8 mouse cellular contexts compared by ENCODE assay signal in the genomic region with DNA sequence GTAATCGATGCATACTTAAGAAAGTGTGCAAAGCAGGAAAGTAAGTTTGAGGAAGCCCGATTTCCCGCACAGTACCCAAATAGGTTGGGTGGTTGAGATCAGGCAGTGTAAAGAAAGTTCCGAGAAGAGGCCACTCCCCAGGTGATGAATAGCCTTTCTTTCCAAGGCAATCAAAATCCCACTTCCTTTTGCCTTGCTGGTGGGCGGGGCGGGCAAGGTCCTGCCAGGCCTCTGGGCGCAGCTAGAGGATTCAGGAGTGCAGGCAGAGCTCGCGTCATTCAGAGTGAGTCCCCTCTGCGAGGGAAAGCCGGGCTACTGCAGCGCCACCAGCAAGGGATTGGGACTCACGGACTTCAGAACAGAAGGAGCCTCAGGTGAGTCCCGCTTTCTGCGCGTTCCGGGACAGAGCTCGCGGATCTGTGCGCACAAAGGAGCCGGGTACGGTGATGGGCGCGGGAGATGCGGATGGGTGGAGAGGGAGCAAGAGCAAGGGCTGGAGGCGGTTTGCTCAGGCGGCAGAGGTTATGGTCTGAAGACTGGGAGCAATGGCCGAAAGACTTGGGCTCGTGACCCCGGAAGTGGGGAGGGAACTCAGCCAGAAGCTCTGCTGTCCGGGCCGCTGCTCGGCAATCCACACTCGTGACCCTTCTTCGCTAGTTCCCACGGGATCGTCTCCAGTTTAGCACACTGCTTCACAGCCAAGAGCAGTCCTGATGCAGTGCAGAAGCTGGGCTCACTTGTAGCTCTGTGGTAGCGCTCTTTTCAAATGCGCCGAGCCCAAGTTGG. TPM values are rescaled to one million over a fixed set of nuclear protein-coding genes. Genes with fewer than 3 reads are reported as not detected.
DNase-seq lines count a peak whose midpoint lies in the region; ATAC-seq lines count a peak whose summit lies in the region.

No protein-coding gene starts in this region.

- ATAC-seq in megakaryocyte progenitor cell, adult 5-6 weeks (replicated peaks; ENCODE audit: poor library complexity), result peak; percentile 78

- peak; percentile 76 to 94 for DNase-seq in adrenal gland, adult (ENCODE audit: inconsistent age in 2 of 2, low spot score in 1 of 2)
- peak; percentile 88 for DNase-seq in embryo, embryonic 10.5 days (ENCODE audit: low spot score)
- peak; percentile 81 for DNase-seq in gastrocnemius, postnatal 14 days
- peak; percentile 71 for DNase-seq in induced T-regulatory cell, adult 2 months (ENCODE audit: low read depth)
- DNase-seq in left cerebral cortex, postnatal 14 days (ENCODE audit: low spot score in 2 of 2), result peak; percentile 30 to 45
- DNase-seq in right cerebral cortex, postnatal 14 days, result peak; percentile 29
- peak; percentile 57 for DNase-seq in urinary bladder, postnatal 25 days (ENCODE audit: low spot score)

- intact Hi-C loops in gastrocnemius, postnatal 14 days (cut with DNase I; ENCODE audit: low total_unique reads), result no loop called here
- intact Hi-C loops in left cerebral cortex, postnatal 14 days (cut with DNase I), result no loop called here

RNA-seq across cellular contexts. Expression of a gene that starts 0.6 kb away (rescaled TPM):
- total RNA-seq in gastrocnemius, postnatal 14 days (2021), result 1 to 10 TPM in 1 of 2 experiments, under 1 TPM in 1; 0.98 to 1.4 TPM
- total RNA-seq in left cerebral cortex, postnatal 14 days (2021), result 1 to 10 TPM; 1.0 to 1.2 TPM
- total RNA-seq in megakaryocyte progenitor cell, adult 5-6 weeks (2015), result 47.3 and 65.8 TPM in 2 replicates
- total RNA-seq in megakaryocyte progenitor cell, adult 5-6 weeks (2017), result 28.2 and 37.0 TPM in 2 replicates

RNA-seq across cellular contexts. Expression of a gene that starts 25.2 kb away (rescaled TPM):
- total RNA-seq in gastrocnemius, postnatal 14 days (2021), result 1 to 10 TPM in 1 of 2 experiments, under 1 TPM in 1; 0.51 to 1.0 TPM
- 1 to 10 TPM in 1 of 2 experiments, under 1 TPM in 1; 0.97 to 1.5 TPM for total RNA-seq in left cerebral cortex, postnatal 14 days (2021)
- 0.30 TPM in 1 of 2 replicates, not detected in the other for total RNA-seq in megakaryocyte progenitor cell, adult 5-6 weeks (2015)
- not detected in 2 replicates for total RNA-seq in megakaryocyte progenitor cell, adult 5-6 weeks (2017)

RNA-seq across cellular contexts. Expression of a gene that starts 57.4 kb away (rescaled TPM):
- not detected for total RNA-seq in gastrocnemius, postnatal 14 days (2021)
- not detected for total RNA-seq in left cerebral cortex, postnatal 14 days (2021)
- not detected in 2 replicates for total RNA-seq in megakaryocyte progenitor cell, adult 5-6 weeks (2015)
- total RNA-seq in megakaryocyte progenitor cell, adult 5-6 weeks (2017), result not detected in 2 replicates

RNA-seq across cellular contexts. Expression of a gene that starts 59.0 kb away (rescaled TPM):
- not detected for total RNA-seq in gastrocnemius, postnatal 14 days (2021)
- not detected for total RNA-seq in left cerebral cortex, postnatal 14 days (2021)
- total RNA-seq in megakaryocyte progenitor cell, adult 5-6 weeks (2015), result not detected in 2 replicates
- total RNA-seq in megakaryocyte progenitor cell, adult 5-6 weeks (2017), result not detected in 2 replicates

Comparison
In these comparisons a context has a peak if more than half of its experiments do, and no peak if none do; other contexts are left out.
1. Peak in every context shown above with its lines: DNase-seq and ATAC-seq.
2. DNase-seq: peak in every context shown above with its lines; median percentile 88 in embryo, embryonic 10.5 days; 85 in adrenal gland, adult; 81 in gastrocnemius, postnatal 14 days; 71 in induced T-regulatory cell, adult 2 months; 57 in urinary bladder, postnatal 25 days; 38 in left cerebral cortex, postnatal 14 days; 29 in right cerebral cortex, postnatal 14 days.
3. RNA of a gene that starts 0.6 kb away (total RNA-seq): 28.2 to 65.8 TPM in megakaryocyte progenitor cell, adult 5-6 weeks; 0.98 to 1.4 TPM in gastrocnemius, postnatal 14 days and 1.0 to 1.2 TPM in left cerebral cortex, postnatal 14 days; every median in the first group is over 10 times any median in the second.